Mouse (Mus musculus) testis, postnatal 10 days (tissue): ENCODE results near the gene Ctdspl.

Experiments used
- DNase-seq: peaks from one replicate; pipeline ENCODE4 v3.0.0; 2021; ENCODE audit warnings: low spot score

Ctdspl gene

GRCm38 (mm10) chr9:118920798-118921515 lies 5.3 kb upstream of the Ctdspl start:
- peak; percentile 93 for DNase-seq

- no peak for DNase-seq
Measured at GRCm38 (mm10) chr9:118921926-118922325, 4.3 kb upstream of the Ctdspl start.

GRCm38 (mm10) chr9:118924554-118925085 lies 1.6 kb upstream of the Ctdspl start:
- no peak for DNase-seq

GRCm38 (mm10) chr9:118925286-118926110 lies 755 bp upstream of the Ctdspl start:
- peak; percentile 99 for DNase-seq

GRCm38 (mm10) chr9:118926688-118927321 lies 552 bp downstream of the Ctdspl start:
- peak; percentile 86 for DNase-seq

- no peak for DNase-seq
Measured at GRCm38 (mm10) chr9:118927501-118927900, 1.2 kb downstream of the Ctdspl start.

- DNase-seq = no peak
Measured at GRCm38 (mm10) chr9:118928007-118928406, 1.8 kb downstream of the Ctdspl start.

GRCm38 (mm10) chr9:118928656-118929055 lies 2.4 kb downstream of the Ctdspl start:
- DNase-seq = no peak

GRCm38 (mm10) chr9:118930611-118931010 lies 4.4 kb downstream of the Ctdspl start:
- no peak for DNase-seq

- DNase-seq = no peak
Measured at GRCm38 (mm10) chr9:118933800-118934199, 7.5 kb downstream of the Ctdspl start.

- DNase-seq = no peak
Measured at GRCm38 (mm10) chr9:118934319-118934718, 8.1 kb downstream of the Ctdspl start.

- DNase-seq = no peak
Measured at GRCm38 (mm10) chr9:118935098-118935497, 8.8 kb downstream of the Ctdspl start.

GRCm38 (mm10) chr9:118936071-118936470 lies 9.8 kb downstream of the Ctdspl start:
- no peak for DNase-seq

GRCm38 (mm10) chr9:118937515-118937914 lies 11.3 kb downstream of the Ctdspl start:
- DNase-seq = peak; percentile 64

GRCm38 (mm10) chr9:118939410-118939809 lies 13.2 kb downstream of the Ctdspl start:
- DNase-seq = no peak

GRCm38 (mm10) chr9:118939831-118940230 lies 13.6 kb downstream of the Ctdspl start:
- no peak for DNase-seq

- DNase-seq = no peak
Measured at GRCm38 (mm10) chr9:118940591-118941207, 14.4 kb downstream of the Ctdspl start.

GRCm38 (mm10) chr9:118942030-118942429 lies 15.8 kb downstream of the Ctdspl start:
- DNase-seq = no peak

GRCm38 (mm10) chr9:118943941-118944340 lies 17.7 kb downstream of the Ctdspl start:
- DNase-seq = no peak

- DNase-seq = no peak
Measured at GRCm38 (mm10) chr9:118944388-118944787, 18.1 kb downstream of the Ctdspl start.

- DNase-seq = no peak
Measured at GRCm38 (mm10) chr9:118948486-118948885, 22.2 kb downstream of the Ctdspl start.

GRCm38 (mm10) chr9:118949124-118949523 lies 22.9 kb downstream of the Ctdspl start:
- DNase-seq = no peak
